Mouse (Mus musculus) hindbrain, embryonic 14.5 days (tissue): ENCODE measurements around the gene Pstpip1. TPM values are rescaled to one million over a fixed set of nuclear protein-coding genes. Genes with fewer than 3 reads are reported as not detected.

Source experiments
- ATAC-seq: fragments of 200-750 bp; cut with Nextera tagmentation; 2 replicates; pipeline ENCODE4 v1.8.0; 2017; ENCODE audit warnings: moderate number of reproducible peaks, mild to moderate bottlenecking, moderate TSS enrichment, moderate library complexity; ENCODE audit not compliant: low FRiP score
- DNase-seq: peaks from one replicate; pipeline ENCODE4 v3.0.0-alpha.2; 2015; ENCODE audit warnings: low spot score
- H3K27ac ChIP-seq: fragments of 300-500 bp; sonication (generic); 2 replicates; pipeline ENCODE4 v1.5.1; 2014; ENCODE audit warnings: mild to moderate bottlenecking, moderate library complexity
- H3K27me3 ChIP-seq: fragments of 300-500 bp; sonication (generic); 2 replicates; pipeline ENCODE4 v1.6.1; 2014; ENCODE audit warnings: mild to moderate bottlenecking, low read length, mixed read lengths; ENCODE audit not compliant: control insufficient read depth, insufficient read depth
- H3K36me3 ChIP-seq: fragments of 300-500 bp; sonication (generic); replicated peaks from 2 replicates; pipeline ENCODE4 v1.6.1; 2014; ENCODE audit not compliant: control insufficient read depth, insufficient read depth
- H3K4me1 ChIP-seq: fragments of 300-500 bp; sonication (generic); replicated peaks from 2 replicates; pipeline ENCODE4 v1.6.1; 2014; ENCODE audit warnings: antibody characterized with exemption, low read length, mixed read lengths; ENCODE audit not compliant: control insufficient read depth, insufficient read depth
- H3K4me2 ChIP-seq: fragments of 300-500 bp; sonication (generic); replicated peaks from 2 replicates; pipeline ENCODE4 v1.6.1; 2014; ENCODE audit warnings: mild to moderate bottlenecking, moderate library complexity
- H3K4me3 ChIP-seq: fragments of 300-500 bp; sonication (generic); replicated peaks from 2 replicates; pipeline ENCODE4 v1.5.1; 2014; ENCODE audit warnings: mild to moderate bottlenecking, low read length
- H3K9ac ChIP-seq: fragments of 300-500 bp; sonication (generic); 2 replicates; pipeline ENCODE4 v1.6.1; 2014
- H3K9me3 ChIP-seq: fragments of 300-500 bp; sonication (generic); 2 replicates; pipeline ENCODE4 v1.6.1; 2016; ENCODE audit warnings: low read length; ENCODE audit not compliant: control insufficient read depth
- WGBS: fragments of 180-500 bp; shearing (Covaris S2); extraction: QIAGEN DNeasy Blood & Tissue Kit; methylation state at CpG from one replicate; pipeline ENCODE4 v1.1.7; 2014; 5-methylcytosine and 5-hydroxymethylcytosine counted together
- polyA plus RNA-seq: library from polyadenylated mRNA; unstranded; fragments of >200 nt; fragmentation: Nextera tagmentation; extraction: Ambion mirVana; gene quantifications from 2 replicates; pipeline ENCODE4 v1.2.1, GENCODE M21; 2014

Pstpip1 gene
- polyA plus RNA-seq, 1 experiment from 2014 or later, result 0.84 TPM

GRCm38 (mm10) chr9:56158077-56158476 lies 68.3 kb downstream of the Pstpip1 start:
- Histone ChIP-seq H3K36me3 (no peaks in the 10 kb centered on the region), H3K27me3 (no peaks in the 10 kb centered on the region), H3K4me1 (peaks cover 31% of the 10 kb centered on the region), H3K9me3 (no peaks in the 10 kb centered on the region), H3K9ac (no peak overlapping the region), H3K4me2 (0 out of 2 replicates have a peak overlapping the region, but pooled peaks have one; percentile 11), H3K4me3 (no peak overlapping the region), H3K27ac (no peak overlapping the region)
- ATAC-seq, result no peak
- DNase-seq, result no peak
- 72% methylated on average over 2 of the region's 2 CpGs for WGBS

DNA sequence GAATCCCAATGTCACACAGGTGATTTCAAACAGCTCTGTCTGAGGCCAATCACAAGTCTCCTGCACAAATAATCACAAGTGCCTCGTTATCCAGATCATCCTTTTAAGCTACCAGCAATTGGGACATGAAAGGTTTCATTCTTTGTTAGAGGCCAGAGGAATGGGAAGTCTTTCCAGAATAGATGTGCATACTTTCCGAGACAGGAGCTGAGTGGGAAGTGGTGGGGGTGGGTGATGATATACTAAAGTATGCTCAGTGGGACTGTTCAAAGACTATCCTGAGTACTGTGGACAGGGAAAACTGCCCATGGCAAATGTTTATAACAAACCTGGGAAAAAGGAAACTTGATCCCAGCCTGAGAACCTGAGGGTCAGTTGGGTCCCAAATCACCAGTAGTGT lies 69.7 kb downstream of the Pstpip1 start:
- Histone ChIP-seq H3K4me3 (peak overlapping the region; percentile 91), H3K36me3 (no peaks in the 10 kb centered on the region), H3K4me2 (peak overlapping the region; percentile 89), H3K27me3 (no peaks in the 10 kb centered on the region), H3K27ac (no peak overlapping the region), H3K4me1 (peaks cover 25% of the 10 kb centered on the region), H3K9me3 (no peaks in the 10 kb centered on the region), H3K9ac (peak overlapping the region; percentile 99)
- ATAC-seq (no peak), DNase-seq (no peak)
- 11% methylated on average over 2 of the region's 2 CpGs for WGBS

GRCm38 (mm10) chr9:56160341-56161141 lies 70.8 kb downstream of the Pstpip1 start:
- peak; percentile 94 for DNase-seq

DNA sequence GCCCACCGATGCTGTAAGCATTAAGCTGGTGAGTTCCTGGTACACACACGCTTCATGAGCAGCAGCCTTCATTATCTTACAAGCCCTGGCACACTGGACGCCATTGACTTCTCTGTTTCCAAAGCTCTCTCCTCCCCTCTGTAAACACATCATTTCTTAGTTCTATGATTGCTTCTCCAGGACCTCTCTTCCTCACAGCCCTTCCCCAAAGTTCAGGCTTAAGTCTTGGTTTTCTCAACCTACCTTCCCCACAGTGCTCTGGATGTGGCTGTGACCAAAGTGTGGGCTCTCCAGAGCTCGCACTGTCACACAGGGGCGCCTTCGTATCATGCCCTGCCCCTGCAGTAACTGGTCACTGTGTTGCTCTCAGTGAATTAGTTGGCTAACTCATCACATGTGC lies 75.6 kb downstream of the Pstpip1 start, which contains the start of gene Tspan3:
Tspan3 (minus strand) TSS at position 101 of the 400 bp plus-strand sequence.
- ATAC-seq, result no peak
- H3K36me3 ChIP-seq, result no peaks in the 10 kb centered on the region
- H3K27ac ChIP-seq, result no peak within 1 kb of the TSS
- H3K9ac ChIP-seq, result no peak within 1 kb of the TSS
- peaks cover 18% of the 10 kb centered on the region for H3K4me1 ChIP-seq
- H3K4me2 ChIP-seq, result no peak within 1 kb of the TSS
- no peaks in the 10 kb centered on the region for H3K9me3 ChIP-seq
- DNase-seq, result no peak
- no peak within 1 kb of the TSS for H3K4me3 ChIP-seq
- no peaks in the 10 kb centered on the region for H3K27me3 ChIP-seq
- 96% methylated on average over 6 of the region's 6 CpGs for WGBS

More at GRCm38 (mm10) chr9:56160341-56161141, 70.8 kb downstream of the Pstpip1 start:
- peak overlapping the region; percentile 91 for H3K4me3 ChIP-seq
- H3K36me3 ChIP-seq, result no peaks in the 10 kb centered on the region
- H3K27ac ChIP-seq, result peak overlapping the region; percentile 98
- peak overlapping the region; percentile 99 for H3K9ac ChIP-seq
- no peaks in the 10 kb centered on the region for H3K27me3 ChIP-seq
- ATAC-seq, result peak; percentile 96
- no peaks in the 10 kb centered on the region for H3K9me3 ChIP-seq
- H3K4me1 ChIP-seq, result peaks cover 25% of the 10 kb centered on the region
- under 1% methylated on average over 82 of the region's 82 CpGs for WGBS
- H3K4me2 ChIP-seq, result peak overlapping the region; percentile 89

- Histone ChIP-seq H3K27me3 (no peaks in the 10 kb centered on the region), H3K9ac (no peak overlapping the region), H3K4me3 (no peak overlapping the region), H3K9me3 (no peaks in the 10 kb centered on the region), H3K27ac (no peak overlapping the region), H3K36me3 (no peaks in the 10 kb centered on the region), H3K4me1 (peaks cover 16% of the 10 kb centered on the region), H3K4me2 (no peak overlapping the region)
- DNase-seq (no peak), ATAC-seq (no peak)
- 65% methylated on average over 5 of the region's 5 CpGs for WGBS
Observed at GRCm38 (mm10) chr9:56166161-56166560, 76.4 kb downstream of the Pstpip1 start.

GRCm38 (mm10) chr9:56167690-56168089 lies 77.9 kb downstream of the Pstpip1 start:
- 12% methylated on average over 6 of the region's 6 CpGs for WGBS

DNA sequence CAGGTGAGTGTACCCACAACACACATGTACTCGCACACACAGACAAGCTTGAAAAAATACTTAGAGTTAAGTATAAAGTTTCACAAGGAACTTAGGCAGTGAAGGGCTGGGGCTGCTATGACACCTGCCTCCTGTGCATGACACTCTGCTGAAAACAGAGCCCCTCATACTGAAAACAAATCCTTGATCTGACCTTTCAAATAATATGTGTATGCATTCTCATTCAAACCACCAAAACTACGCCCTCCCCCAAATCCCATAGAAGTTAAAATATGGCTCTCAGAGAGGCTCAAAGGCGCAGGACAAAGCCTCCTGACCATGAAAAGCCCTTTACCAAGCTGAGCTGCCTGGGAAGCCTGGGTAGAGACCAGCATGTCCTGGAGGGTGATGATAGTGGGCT lies 85.6 kb downstream of the Pstpip1 start:
- 89% methylated on average over 3 of the region's 3 CpGs for WGBS
- H3K9me3 ChIP-seq, result no peaks in the 10 kb centered on the region
- DNase-seq (no peak), ATAC-seq (no peak)
- H3K27me3 ChIP-seq, result no peaks in the 10 kb centered on the region
- no peaks in the 10 kb centered on the region for H3K36me3 ChIP-seq
- H3K27ac ChIP-seq, result no peak overlapping the region
- H3K4me1 ChIP-seq, result peaks cover 3% of the 10 kb centered on the region
- no peak overlapping the region for H3K4me2 ChIP-seq
- no peak overlapping the region for H3K4me3 ChIP-seq
- H3K9ac ChIP-seq, result no peak overlapping the region

More at GRCm38 (mm10) chr9:56167690-56168089, 77.9 kb downstream of the Pstpip1 start:
- DNase-seq, result no peak
- no peaks in the 10 kb centered on the region for H3K9me3 ChIP-seq
- H3K4me1 ChIP-seq, result peaks cover 9% of the 10 kb centered on the region; the same call in 1 of the 2 replicates
- no peak overlapping the region for H3K4me2 ChIP-seq
- H3K27ac ChIP-seq, result no peak overlapping the region
- no peak overlapping the region for H3K9ac ChIP-seq
- no peak for ATAC-seq
- H3K27me3 ChIP-seq, result no peaks in the 10 kb centered on the region
- no peak overlapping the region for H3K4me3 ChIP-seq
- H3K36me3 ChIP-seq, result no peaks in the 10 kb centered on the region

- H3K36me3 ChIP-seq, result no peaks in the 10 kb centered on the region
- no peak overlapping the region for H3K4me3 ChIP-seq
- no peak overlapping the region for H3K27ac ChIP-seq
- H3K4me2 ChIP-seq, result no peak overlapping the region
- no peaks in the 10 kb centered on the region for H3K9me3 ChIP-seq
- no peak overlapping the region for H3K9ac ChIP-seq
- H3K27me3 ChIP-seq, result no peaks in the 10 kb centered on the region
- DNase-seq (no peak), ATAC-seq (no peak)
- WGBS, result 68% methylated on average over 4 of the region's 4 CpGs
- H3K4me1 ChIP-seq, result peaks cover 7% of the 10 kb centered on the region
Observed at GRCm38 (mm10) chr9:56177354-56177753, 87.6 kb downstream of the Pstpip1 start.
